Mouse (Mus musculus) neural tube, embryonic 14.5 days (tissue): ENCODE results near the gene Cnot10. TPM values are rescaled to one million over a fixed set of nuclear protein-coding genes. Genes with fewer than 3 reads are reported as not detected.
A peak's percentile ranks its signal among the peaks of the same experiment; 100 is the strongest.

Experiments
- ATAC-seq: fragments of 200-750 bp; cut with Nextera tagmentation; 2 replicates; pipeline ENCODE4 v1.8.0; 2017; ENCODE audit warnings: low read depth, mild to moderate bottlenecking, moderate TSS enrichment, moderate library complexity
- H3K27ac ChIP-seq: fragments of 300-500 bp; sonication (generic); 2 replicates; pipeline ENCODE4 v1.5.1; 2014; ENCODE audit warnings: low read depth, mild to moderate bottlenecking, control low read depth, low read length, moderate library complexity, mixed read lengths
- H3K27me3 ChIP-seq: fragments of 300-500 bp; sonication (generic); 2 replicates; pipeline ENCODE4 v1.6.1; 2014; ENCODE audit warnings: low read length; ENCODE audit not compliant: control insufficient read depth, insufficient read depth
- H3K36me3 ChIP-seq: fragments of 300-500 bp; sonication (generic); 2 replicates; pipeline ENCODE4 v1.6.1; 2014; ENCODE audit warnings: low read length, mixed read lengths; ENCODE audit not compliant: control insufficient read depth, insufficient read depth
- H3K4me1 ChIP-seq: fragments of 300-500 bp; sonication (generic); 2 replicates; pipeline ENCODE4 v1.6.1; 2014; ENCODE audit warnings: low read length; ENCODE audit not compliant: control insufficient read depth, insufficient read depth
- H3K4me2 ChIP-seq: fragments of 300-500 bp; sonication (generic); 2 replicates; pipeline ENCODE4 v1.6.1; 2014; ENCODE audit warnings: mild to moderate bottlenecking, low read depth, low read length, control low read depth
- H3K4me3 ChIP-seq: fragments of 300-500 bp; sonication (generic); 2 replicates; pipeline ENCODE4 v1.5.1; 2014; ENCODE audit warnings: low read depth, low read length, control low read depth, mixed read lengths
- H3K9ac ChIP-seq: fragments of 300-500 bp; sonication (generic); replicated peaks from 2 replicates; pipeline ENCODE4 v1.6.1; 2014; ENCODE audit warnings: low read depth, mild to moderate bottlenecking, control low read depth, low read length, mixed read lengths
- H3K9me3 ChIP-seq: fragments of 300-500 bp; sonication (generic); 2 replicates; pipeline ENCODE4 v1.6.1; 2016; ENCODE audit warnings: low read length; ENCODE audit not compliant: control insufficient read depth
- WGBS: fragments of 180-500 bp; shearing (Covaris S2); extraction: QIAGEN DNeasy Blood & Tissue Kit; methylation state at CpG from one replicate; pipeline ENCODE4 v1.1.7; 2014; 5-methylcytosine and 5-hydroxymethylcytosine counted together
- polyA plus RNA-seq: library from polyadenylated mRNA; unstranded; fragments of >200 nt; fragmentation: Nextera tagmentation; extraction: Ambion mirVana; gene quantifications from 2 replicates; pipeline ENCODE4 v1.2.1, GENCODE M21; 2014

Cnot10 gene
- polyA plus RNA-seq, 1 experiment from 2014 or later, result 54.6 TPM

DNA sequence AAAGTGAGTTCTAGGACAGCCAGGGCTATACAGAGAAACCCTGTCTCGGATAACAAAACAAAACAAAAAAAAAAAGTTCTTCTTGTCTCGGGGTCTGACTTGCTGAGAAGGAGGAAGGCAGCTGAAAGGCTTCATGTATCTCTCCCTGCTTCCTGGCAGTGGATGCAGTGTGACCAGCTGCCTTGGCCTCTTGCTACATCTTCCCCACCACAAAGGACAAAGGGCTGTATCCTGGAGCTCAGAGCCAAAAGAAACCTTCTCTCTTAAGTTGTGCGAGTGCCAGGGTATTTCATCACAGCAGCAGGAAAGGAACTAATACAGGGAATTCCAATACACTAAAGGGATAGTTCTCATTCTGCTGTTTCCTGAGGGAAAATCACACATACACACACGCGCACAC, 38.6 kb upstream of the Cnot10 start:
- Histone ChIP-seq H3K4me1 (no peaks in the 10 kb centered on the region), H3K27ac (no peak overlapping the region), H3K9me3 (no peaks in the 10 kb centered on the region), H3K4me2 (no peak overlapping the region), H3K4me3 (no peak overlapping the region), H3K36me3 (no peaks in the 10 kb centered on the region), H3K9ac (no peak overlapping the region), H3K27me3 (no peaks in the 10 kb centered on the region)
- ATAC-seq, result no peak
- WGBS, result 85% methylated on average over 5 of the region's 5 CpGs

DNA sequence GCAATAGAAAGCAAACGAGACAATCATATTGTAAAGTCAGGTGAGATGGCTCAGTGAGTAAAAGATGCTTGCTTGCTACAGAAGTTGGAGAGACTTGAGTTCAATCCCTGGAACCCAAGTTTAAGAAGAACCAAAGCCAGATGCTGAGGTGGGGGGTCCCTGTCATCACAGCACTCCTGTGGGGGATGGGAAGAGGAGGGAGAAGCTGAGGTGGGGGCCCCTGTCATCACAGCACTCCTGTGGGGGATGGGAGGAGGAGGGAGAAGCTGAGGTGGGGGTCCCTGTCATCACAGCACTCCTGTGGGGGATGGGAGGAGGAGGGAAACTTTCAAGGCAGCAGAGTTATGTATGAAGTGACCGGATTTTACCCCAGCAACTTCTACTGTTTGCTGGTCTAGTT, 33.6 kb upstream of the Cnot10 start:
- no peaks in the 10 kb centered on the region for H3K27me3 ChIP-seq
- ATAC-seq, result no peak
- H3K4me1 ChIP-seq, result 0 out of 2 replicates have a peak, but pooled peaks cover 3% of the 10 kb centered on the region
- H3K4me2 ChIP-seq, result peak overlapping the region; percentile 59; the same call in 1 of the 2 replicates
- WGBS, result 49% methylated on average over 2 of the region's 2 CpGs
- no peaks in the 10 kb centered on the region for H3K9me3 ChIP-seq
- no peaks in the 10 kb centered on the region for H3K36me3 ChIP-seq
- H3K4me3 ChIP-seq, result no peak overlapping the region
- peak overlapping the region; percentile 82 for H3K27ac ChIP-seq
- no peak overlapping the region for H3K9ac ChIP-seq

DNA sequence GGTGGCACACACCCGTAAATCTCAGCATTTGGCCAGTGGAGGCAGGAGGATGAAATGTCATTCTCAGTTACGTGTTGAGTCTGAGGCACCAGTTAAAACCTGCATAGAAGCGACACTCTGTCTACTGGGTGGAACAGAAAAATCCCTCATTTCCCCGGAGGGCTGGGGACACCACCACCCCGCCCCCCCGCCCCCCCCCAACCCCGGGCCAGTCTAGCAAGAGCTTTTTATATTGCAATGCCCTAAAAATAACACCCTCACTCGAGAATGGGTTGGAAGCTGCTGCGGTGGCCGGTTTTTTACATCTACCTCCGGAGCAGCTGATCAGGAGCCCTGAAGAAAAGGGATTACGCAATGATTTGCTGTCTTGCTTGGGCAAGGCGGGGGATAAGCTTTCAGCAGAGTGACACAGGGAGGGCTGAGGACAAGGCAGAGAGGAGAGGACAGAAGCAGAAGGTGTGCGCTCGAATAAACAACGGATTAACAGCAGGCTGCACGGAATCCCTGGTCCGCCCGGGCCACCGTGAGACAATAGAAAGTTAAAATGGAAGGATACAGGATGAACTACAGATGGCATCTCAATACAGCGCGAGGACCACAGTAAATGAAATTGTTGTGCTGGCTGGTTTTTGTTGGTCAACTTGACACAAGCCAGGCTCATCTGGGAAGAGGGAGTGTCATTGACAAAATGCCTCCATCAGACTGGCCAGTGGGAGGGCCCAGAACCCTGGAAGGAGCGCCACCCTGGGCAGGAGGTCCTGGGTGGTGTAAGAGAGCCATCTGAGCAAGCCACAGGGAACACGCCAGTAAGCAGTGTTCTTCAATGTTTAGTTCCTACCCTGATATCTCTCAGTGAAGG, 32.9 kb upstream of the Cnot10 start:
- H3K4me3 ChIP-seq, result peak overlapping the region; percentile 26
- no peaks in the 10 kb centered on the region for H3K9me3 ChIP-seq
- 0 out of 2 replicates have a peak, but pooled peaks cover 3% of the 10 kb centered on the region for H3K4me1 ChIP-seq
- H3K4me2 ChIP-seq, result peak overlapping the region; percentile 59
- H3K27ac ChIP-seq, result peak overlapping the region; percentile 82
- WGBS, result 9% methylated on average over 24 of the region's 24 CpGs
- H3K27me3 ChIP-seq, result no peaks in the 10 kb centered on the region
- ATAC-seq, result peak; percentile 71
- no peaks in the 10 kb centered on the region for H3K36me3 ChIP-seq
- peak overlapping the region; percentile 63 for H3K9ac ChIP-seq

DNA sequence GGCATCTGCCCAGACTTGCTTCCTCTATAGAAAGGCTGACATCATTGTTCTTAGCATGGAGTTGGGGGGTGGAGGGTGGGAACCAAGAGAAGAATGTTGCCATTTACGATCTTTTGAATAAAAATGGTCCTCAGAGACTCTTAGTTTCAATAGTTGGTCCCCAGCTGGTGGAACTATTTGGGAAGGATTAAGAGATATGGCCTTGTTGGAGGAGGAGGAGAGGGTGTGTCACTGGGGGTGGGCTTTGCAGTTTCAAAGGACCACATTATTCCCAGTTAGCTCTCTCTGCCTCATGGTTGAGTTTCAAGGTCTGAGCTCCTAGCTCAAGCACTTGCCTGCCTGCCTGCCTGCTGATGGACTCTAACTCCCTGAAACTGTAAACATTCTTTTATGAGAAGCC, 32.0 kb upstream of the Cnot10 start:
- Histone ChIP-seq H3K4me3 (no peak overlapping the region), H3K36me3 (no peaks in the 10 kb centered on the region), H3K4me1 (0 out of 2 replicates have a peak, but pooled peaks cover 3% of the 10 kb centered on the region), H3K27ac (no peak overlapping the region), H3K9me3 (no peaks in the 10 kb centered on the region), H3K9ac (no peak overlapping the region), H3K27me3 (no peaks in the 10 kb centered on the region), H3K4me2 (no peak overlapping the region)
- ATAC-seq, result no peak
- WGBS, result 40% methylated on average over 1 of the region's 1 CpGs

DNA sequence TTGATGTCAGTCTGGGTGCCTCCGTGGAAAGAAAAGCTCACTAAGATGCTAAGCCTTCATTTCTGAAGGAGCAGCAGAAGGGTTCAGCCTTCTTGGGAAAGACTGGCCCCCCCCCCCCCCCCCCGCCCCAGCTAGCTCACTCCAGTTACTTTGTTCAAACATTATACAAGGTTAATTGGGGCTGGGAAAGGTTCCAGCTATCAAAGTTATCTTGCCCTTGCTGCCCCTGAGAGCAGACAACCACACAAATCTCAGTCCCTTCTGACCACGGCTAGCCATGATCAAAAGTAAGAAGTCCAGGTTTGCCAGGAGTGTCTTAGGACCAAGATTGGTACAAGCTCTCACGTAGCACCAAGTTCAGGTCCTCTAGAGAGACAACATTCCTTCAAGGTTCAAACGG, 29.0 kb upstream of the Cnot10 start:
- H3K27me3 ChIP-seq, result no peaks in the 10 kb centered on the region
- H3K4me1 ChIP-seq, result 0 out of 2 replicates have a peak, but pooled peaks cover 3% of the 10 kb centered on the region
- no peak overlapping the region for H3K27ac ChIP-seq
- no peaks in the 10 kb centered on the region for H3K36me3 ChIP-seq
- ATAC-seq, result no peak
- no peak overlapping the region for H3K4me3 ChIP-seq
- no peaks in the 10 kb centered on the region for H3K9me3 ChIP-seq
- H3K9ac ChIP-seq, result no peak overlapping the region
- no peak overlapping the region for H3K4me2 ChIP-seq
- 78% methylated on average over 4 of the region's 5 CpGs for WGBS

DNA sequence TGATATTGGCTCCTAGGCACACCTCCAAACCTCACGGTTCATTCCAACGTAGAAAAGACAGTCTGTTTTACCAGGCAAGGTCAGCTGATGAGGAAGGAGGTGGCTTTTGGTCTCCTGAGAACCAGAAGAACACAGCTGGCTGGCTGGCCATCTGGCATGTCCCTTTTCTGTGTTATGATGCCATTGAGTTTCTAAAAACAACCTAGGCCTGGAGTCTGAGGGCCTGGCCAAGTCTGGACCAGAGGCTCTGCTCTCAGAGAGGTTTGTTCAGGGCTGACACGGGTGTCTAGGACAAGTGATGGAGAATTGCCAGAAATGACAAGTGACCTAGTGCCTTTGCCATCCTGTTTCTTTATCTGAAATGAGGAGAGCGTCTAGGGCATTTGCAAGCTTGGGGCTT, 28.1 kb upstream of the Cnot10 start:
- Histone ChIP-seq H3K9me3 (no peaks in the 10 kb centered on the region), H3K9ac (no peak overlapping the region), H3K4me2 (no peak overlapping the region), H3K4me1 (0 out of 2 replicates have a peak, but pooled peaks cover under 1% of the 10 kb centered on the region), H3K27me3 (no peaks in the 10 kb centered on the region), H3K4me3 (no peak overlapping the region), H3K36me3 (no peaks in the 10 kb centered on the region), H3K27ac (no peak overlapping the region)
- ATAC-seq, result no peak
- 87% methylated on average over 4 of the region's 4 CpGs for WGBS

DNA sequence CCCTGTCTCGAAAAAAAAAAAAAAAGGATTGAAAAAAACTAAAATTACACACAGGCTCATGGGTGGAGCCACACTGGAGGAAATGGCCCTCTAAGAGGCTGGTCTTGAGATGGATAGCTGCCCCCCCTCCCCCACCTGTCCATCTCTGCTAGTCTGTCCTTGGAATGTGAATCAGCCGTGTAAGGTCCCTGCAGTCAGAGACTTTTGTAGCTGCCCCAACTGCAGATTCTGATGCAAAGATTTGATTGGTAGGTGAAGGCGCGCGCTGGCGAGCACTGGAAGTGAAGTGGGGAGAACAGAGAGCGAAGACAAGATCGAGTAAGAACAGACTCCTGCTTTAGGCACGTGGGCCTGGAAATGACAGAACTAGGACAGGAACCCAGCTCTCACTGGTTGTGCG, 26.9 kb upstream of the Cnot10 start:
- Histone ChIP-seq H3K36me3 (no peaks in the 10 kb centered on the region), H3K9me3 (no peaks in the 10 kb centered on the region), H3K4me2 (no peak overlapping the region), H3K4me1 (no peaks in the 10 kb centered on the region), H3K27me3 (no peaks in the 10 kb centered on the region), H3K9ac (no peak overlapping the region), H3K27ac (no peak overlapping the region), H3K4me3 (no peak overlapping the region)
- ATAC-seq, result no peak
- 88% methylated on average over 10 of the region's 10 CpGs for WGBS

DNA sequence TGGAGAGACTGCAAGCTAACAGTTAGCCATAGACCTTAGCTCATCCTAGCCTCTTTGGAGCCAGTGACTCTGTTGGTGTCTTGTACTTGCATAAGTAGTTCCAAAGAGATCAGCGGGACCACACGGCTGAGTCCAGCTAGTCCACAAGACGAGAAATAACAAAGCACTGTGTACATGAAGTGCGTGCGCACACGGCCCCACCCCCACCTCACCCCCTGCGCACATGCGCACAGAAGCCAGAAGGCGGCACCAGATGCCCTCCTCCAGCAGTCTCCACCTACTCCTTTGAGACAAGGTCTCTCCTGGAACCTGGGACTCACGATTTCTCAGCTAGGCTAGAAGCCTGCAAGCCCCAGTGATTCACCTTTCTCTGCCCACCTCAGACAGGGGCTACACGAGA, 23.8 kb upstream of the Cnot10 start:
- no peak overlapping the region for H3K4me2 ChIP-seq
- WGBS, result 84% methylated on average over 11 of the region's 11 CpGs
- no peak overlapping the region for H3K27ac ChIP-seq
- H3K36me3 ChIP-seq, result no peaks in the 10 kb centered on the region
- H3K9ac ChIP-seq, result no peak overlapping the region
- H3K27me3 ChIP-seq, result no peaks in the 10 kb centered on the region
- H3K9me3 ChIP-seq, result no peaks in the 10 kb centered on the region
- H3K4me3 ChIP-seq, result no peak overlapping the region
- H3K4me1 ChIP-seq, result no peaks in the 10 kb centered on the region
- ATAC-seq, result no peak

DNA sequence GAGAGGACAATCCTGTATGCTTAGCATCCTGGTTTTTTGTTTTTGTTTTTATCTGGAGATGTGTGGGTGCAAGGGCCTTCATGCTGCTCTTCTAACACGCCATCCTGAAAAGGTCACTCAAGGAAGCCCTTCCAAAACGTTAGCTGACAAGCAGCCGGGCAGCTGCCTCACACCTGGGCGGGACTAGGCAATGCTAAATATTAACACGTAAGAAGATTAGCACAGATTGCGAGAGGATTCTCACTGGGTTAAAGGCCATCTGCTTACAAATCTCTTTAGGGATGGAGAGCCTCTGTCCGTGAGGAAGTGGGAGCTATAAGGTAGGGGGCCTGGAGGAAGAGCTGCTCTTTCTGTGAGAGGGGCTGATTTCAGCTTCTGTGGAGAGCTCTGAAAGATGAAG, 22.0 kb upstream of the Cnot10 start:
- Histone ChIP-seq H3K4me1 (no peaks in the 10 kb centered on the region), H3K27ac (no peak overlapping the region)
- no peak for ATAC-seq

More for the DNA sequence above, 22.0 kb upstream of the Cnot10 start:
- WGBS, result 72% methylated on average over 7 of the region's 7 CpGs
- H3K4me2 ChIP-seq, result no peak overlapping the region
- H3K9ac ChIP-seq, result no peak overlapping the region
- no peak overlapping the region for H3K4me3 ChIP-seq
- no peaks in the 10 kb centered on the region for H3K9me3 ChIP-seq
- no peaks in the 10 kb centered on the region for H3K27me3 ChIP-seq
- no peaks in the 10 kb centered on the region for H3K36me3 ChIP-seq
